Mouse (Mus musculus): ENCODE results near the gene Abcd3.

Abcd3 gene

GRCm38 (mm10) chr3:121814877-121815548 is at the start of gene Abcd3:
Abcd3 (minus strand) TSS chr3:121815302.
- DNase-seq: peak; percentile 79

DNA sequence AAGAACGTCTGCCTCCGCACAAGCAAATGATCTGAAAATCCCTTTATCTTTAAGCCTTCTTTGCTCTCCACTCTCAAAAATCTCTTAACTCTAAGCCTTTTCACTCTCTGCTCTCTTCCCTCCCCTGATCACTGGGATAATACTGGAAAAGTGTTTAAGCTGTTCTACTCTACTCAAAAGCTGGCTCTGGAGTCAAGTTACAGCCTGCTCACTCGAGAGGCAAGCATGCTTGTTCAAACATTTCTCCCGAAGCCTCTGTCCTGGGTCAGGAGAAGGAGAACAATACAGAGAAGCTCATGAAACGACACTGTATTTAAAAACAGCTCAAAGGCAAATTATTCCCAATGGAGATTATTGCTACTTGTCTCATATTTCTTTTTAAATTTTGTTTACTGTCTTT is 44.0 kb upstream of the Abcd3 start:
- DNase-seq: no peak

- no peak for DNase-seq
These were observed 41.0 kb upstream of the Abcd3 start for GRCm38 (mm10) chr3:121856131-121856530.

DNA sequence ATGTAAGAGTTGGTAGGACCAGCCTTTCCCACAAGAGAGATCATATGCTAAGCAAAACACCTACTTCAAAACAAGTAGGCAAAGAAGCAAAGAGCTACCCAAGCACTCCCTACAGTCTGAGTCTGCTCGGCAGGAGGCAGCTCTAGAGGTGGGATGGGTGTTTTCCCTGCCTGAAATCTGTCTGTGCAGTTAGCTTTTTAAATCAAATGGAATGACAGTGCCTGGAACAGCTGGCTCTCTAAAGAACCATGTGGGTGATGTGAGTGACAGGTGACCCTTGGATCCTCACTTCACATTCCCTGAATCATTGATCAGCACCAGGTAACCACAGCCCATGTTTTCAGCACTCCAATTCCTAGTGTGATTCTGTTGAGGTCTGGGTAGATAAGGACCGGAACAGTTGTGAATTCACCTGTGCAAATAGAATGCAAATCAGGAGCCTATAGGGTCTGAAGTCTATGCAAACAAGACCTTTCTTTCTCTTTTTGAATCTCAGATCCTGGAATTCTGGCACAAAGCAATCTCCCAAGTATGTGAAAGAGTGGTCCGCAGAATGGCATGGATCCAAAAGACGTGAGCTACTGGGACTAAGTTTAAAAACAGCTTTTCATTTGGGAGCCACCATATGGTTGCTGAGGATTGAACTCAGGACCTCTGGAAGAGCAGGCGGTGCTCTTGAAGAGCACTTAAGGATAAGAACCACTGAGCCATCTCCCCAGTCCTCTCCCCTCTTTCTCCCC is 38.8 kb upstream of the Abcd3 start:
- no peak for DNase-seq

- DNase-seq: no peak
These were observed 37.1 kb upstream of the Abcd3 start for GRCm38 (mm10) chr3:121852074-121852826.

GRCm38 (mm10) chr3:121851006-121851405 is 35.9 kb upstream of the Abcd3 start:
- DNase-seq: no peak

DNA sequence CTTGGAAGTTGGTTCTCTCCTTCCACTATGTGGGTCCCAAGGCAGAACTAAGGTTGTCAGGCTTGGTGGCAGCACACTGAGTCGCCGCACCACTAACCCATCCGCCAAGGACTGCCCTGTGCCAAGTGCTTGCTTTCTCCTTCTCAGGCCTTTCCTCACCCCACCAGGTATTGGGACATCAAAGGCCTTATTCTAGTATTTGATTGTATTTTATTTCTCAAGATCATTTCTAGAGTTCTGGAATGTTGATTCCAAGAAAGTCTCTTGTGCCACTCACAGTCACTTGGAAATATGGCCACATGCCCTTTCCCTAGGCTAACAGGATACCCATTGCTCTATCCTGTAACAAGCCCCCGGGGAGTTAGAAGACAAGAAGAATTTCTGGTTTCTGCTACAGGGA is 35.3 kb upstream of the Abcd3 start:
- no peak for DNase-seq

GRCm38 (mm10) chr3:121847296-121847695 is 32.2 kb upstream of the Abcd3 start:
- no peak for DNase-seq

- DNase-seq: no peak
These were observed 29.6 kb upstream of the Abcd3 start for GRCm38 (mm10) chr3:121844658-121845057.

DNA sequence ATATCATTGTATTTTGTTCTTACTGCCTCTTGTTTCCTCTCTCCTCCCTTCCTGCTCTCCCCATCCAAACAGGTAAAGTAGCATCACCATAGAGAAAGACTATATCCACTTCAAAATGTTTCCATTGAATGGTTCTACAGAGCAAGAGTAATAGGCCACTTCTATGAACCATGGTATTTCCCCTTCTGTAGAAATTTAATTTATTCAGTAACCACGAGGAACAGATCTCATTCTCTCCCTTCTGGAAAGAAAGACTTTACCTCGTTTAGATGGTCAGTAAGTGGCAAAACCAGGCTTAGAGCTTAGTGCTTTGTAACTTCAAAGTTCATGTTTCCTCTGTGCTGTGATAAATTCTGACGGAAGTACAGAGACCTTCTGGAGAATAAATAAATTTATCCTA is 28.9 kb upstream of the Abcd3 start:
- DNase-seq: no peak

DNA sequence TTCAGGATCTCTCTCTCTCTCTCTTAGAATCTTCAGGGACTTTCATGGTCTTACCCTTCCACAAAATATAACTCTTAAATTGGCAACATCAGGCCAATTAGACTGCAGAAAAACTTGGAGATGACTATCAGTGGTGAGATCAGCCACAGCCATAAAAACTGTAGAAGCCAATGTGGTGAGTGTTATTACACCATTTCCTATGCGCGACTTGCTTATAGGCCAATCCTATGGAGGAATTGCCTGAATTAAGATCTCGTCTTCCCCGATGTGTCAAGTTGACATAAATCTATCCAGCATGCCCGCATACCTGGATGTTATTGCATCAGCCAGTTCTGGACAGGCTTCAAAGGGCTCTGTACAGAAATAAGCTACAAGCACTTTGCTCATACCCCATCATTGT is 28.2 kb upstream of the Abcd3 start:
- DNase-seq: no peak

GRCm38 (mm10) chr3:121842306-121842860 is 27.3 kb upstream of the Abcd3 start:
- DNase-seq: no peak

- no peak for DNase-seq
These were observed 26.4 kb upstream of the Abcd3 start for GRCm38 (mm10) chr3:121841412-121842014.

DNA sequence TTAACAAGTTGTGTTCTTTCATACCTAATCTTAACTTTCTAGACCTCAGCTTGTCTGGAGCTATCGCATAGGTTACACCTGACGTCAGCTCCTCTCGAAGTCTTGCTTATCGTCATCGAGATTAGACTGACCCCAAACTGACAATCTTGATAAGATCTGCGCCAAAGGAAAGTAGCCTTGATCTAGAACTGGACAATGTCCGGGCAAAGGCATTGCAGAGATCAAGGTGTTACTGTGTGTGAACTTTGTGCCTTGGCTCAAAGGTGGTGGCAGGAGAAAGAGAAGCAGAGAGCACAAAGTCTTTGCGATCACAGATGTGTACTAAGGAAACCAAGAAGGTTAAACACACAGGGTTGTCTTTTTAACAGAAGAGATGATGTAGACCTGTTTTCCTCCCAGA is 25.2 kb upstream of the Abcd3 start:
- no peak for DNase-seq

GRCm38 (mm10) chr3:121834732-121835131 is 19.6 kb upstream of the Abcd3 start:
- DNase-seq: no peak

DNA sequence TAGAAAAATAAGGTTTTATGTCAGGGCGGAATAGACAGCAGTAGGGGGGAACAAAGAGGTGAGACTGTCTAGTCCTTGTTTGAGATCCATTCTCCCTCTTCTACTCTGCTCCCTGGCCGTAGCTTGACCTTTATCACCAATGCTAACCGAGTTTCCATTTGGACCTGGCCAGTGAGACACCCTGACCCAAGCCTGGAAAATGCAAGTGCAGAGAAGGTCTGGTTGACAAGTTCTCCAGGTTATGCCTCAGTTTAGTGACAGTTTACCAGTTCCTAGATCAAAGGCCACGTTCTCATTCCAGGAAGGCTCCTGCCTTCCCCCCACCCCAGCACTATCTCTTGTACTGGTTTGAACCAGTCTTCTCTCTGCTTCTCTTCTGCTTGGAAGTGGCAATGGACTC is 19.1 kb upstream of the Abcd3 start:
- DNase-seq: no peak

- DNase-seq: no peak
These were observed 10.0 kb upstream of the Abcd3 start for GRCm38 (mm10) chr3:121825092-121825491.

- no peak for DNase-seq
These were observed 9.2 kb upstream of the Abcd3 start for GRCm38 (mm10) chr3:121824319-121824718.

GRCm38 (mm10) chr3:121822643-121823042 is 7.5 kb upstream of the Abcd3 start:
- no peak for DNase-seq

DNA sequence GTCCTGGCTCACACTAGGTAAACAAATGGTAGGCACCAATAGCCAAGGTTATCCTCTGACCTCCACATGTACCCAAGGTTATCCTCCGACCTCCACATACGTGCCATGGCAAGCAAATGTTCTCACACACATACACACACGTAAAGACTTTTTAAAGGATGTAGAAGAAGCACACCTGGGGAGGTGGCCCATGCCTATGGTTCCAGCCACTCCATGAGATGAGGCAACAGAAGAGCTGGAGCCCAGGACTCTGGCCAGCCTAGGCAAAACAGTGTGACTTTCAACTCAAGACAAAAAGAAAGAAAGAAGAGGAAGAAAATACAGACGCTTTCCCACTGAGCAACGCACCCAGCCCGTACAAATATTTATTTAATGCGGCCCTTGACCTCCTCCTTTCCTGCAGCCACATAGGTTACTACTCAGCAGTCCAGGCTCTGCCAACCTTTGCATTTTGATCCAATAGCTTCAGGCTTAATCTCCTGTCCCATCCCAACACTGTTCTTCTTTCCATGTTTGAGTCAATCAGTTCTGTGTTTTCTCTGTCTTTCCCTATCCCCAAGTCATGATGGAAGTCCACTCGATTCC is 6.5 kb upstream of the Abcd3 start:
- DNase-seq: no peak

DNA sequence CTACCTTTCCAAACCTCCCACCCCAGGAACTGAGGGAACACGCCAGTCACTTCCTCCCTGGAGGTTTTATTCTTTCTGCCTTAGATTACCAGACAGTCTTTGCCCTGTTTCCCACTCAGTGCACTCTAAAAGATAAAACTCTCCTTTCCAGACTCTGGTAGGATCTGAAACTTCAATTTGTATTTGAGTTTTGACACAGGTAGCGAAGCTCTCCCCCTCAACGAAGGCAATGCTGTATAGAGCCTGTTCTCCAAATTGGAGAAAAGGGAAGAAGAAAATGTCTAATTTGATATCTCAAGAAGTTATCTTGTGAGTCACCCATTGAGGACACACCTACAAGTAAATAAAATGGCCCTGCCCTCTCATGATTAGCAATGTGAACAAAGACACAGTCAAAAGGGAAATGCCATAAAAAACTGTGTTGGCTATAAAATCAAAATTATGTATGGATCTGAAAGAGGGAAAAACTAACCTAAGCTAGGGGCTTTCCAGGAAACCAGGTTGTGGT is 4.6 kb upstream of the Abcd3 start:
- no peak for DNase-seq

DNA sequence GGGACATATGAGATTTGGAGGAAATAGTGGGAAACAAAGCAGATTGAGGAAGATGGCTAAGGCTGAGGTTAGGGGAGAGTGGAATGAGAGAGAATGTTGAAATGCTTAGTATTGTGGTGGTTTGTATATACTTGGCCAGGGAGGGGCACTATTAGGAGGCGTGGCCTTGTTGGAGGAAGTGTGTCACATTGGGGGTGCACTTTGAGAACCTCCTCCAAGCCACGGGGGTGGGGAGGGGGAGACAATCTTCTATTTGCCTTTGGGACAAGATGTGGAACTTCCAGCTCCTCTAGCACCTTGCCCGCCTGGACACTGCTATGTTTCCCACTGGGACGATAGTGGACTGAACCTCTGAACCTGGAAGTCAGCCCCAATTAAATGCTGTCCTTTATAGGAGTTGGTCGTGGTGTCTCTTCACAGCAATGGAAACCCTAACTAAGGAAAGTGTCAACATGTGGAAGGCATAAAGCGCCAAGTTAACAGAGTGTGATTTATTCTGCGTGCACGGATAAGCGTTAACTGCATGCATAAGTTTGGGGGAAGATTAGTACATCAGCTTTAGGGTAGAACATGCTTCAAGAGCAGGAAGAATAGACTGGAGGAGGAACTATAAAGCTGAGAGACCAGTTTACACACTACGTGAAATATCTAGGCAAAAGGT is 3.8 kb upstream of the Abcd3 start:
- no peak for DNase-seq
